Mouse (Mus musculus): ENCODE measurements at regions not wholly inside any gene's neighbourhood (a gene's known extent, or its start where the extent isn't known, plus 50 kb on each side); places are given as distances from the start of the nearest gene placed in this dataset.

- TF ChIP-seq CTCF (IDR thresholded peaks at IDR 0.05; ENCODE audit: low read depth, low read length) = no peak
- TF ChIP-seq POLR2A (IDR thresholded peaks at IDR 0.05; ENCODE audit: extremely low read depth, insufficient read depth, low read length) = no peak
These were observed 490.2 kb downstream of the Bnc2 start for GRCm38 (mm10) chr4:84184844-84185243.

Data from liver, adult 2 months (tissue).